Mouse (Mus musculus) erythroblast, adult 5-6 weeks (primary cell): Measurements from ENCODE around the gene Ptpdc1. TPM values are rescaled to one million over a fixed set of nuclear protein-coding genes. Genes with fewer than 3 reads are reported as not detected.

ENCODE experiments used
- ATAC-seq: replicated peaks from 2 replicates; pipeline ENCODE4 v1.8.0; 2016; ENCODE audit warnings: moderate number of reproducible peaks, mild to moderate bottlenecking, moderate TSS enrichment, inconsistent platforms; ENCODE audit not compliant: poor library complexity, low FRiP score, severe bottlenecking
- total RNA-seq, 2 experiments: library from RNA; stranded (forward) in 1 of 2; stranded (reverse) in 1 of 2; fragments of 150-400 nt in 1 of 2; fragments of 200-764, 138-1000 nt in 1 of 2; gene quantifications; 2 replicates each; pipeline versions ENCODE4 v1.2.3 to v1.2.4; 2015 to 2017; ENCODE audit warnings: low replicate concordance in 2 of 2

Gene Ptpdc1
- total RNA-seq (2015; ENCODE audit: low replicate concordance) (1.0 TPM in 1 of 2 replicates, not detected in the other), total RNA-seq (2017; ENCODE audit: low replicate concordance) (0.43 and 0.56 TPM in 2 replicates)

GRCm38 (mm10) chr13:48625433-48626184 lies at the start of gene Ptpdc1:
TSS of gene Ptpdc1 (minus strand) at chr13:48625664.
- peak; percentile 100 for ATAC-seq

GRCm38 (mm10) chr13:48674609-48675008 lies 49.1 kb upstream of the Ptpdc1 start:
- no peak for ATAC-seq

GRCm38 (mm10) chr13:48672312-48672840 lies 46.9 kb upstream of the Ptpdc1 start:
- no peak for ATAC-seq

GRCm38 (mm10) chr13:48668976-48669534 lies 43.6 kb upstream of the Ptpdc1 start:
- no peak for ATAC-seq

- no peak for ATAC-seq
These were observed 42.9 kb upstream of the Ptpdc1 start for GRCm38 (mm10) chr13:48668091-48668975.

GRCm38 (mm10) chr13:48667461-48667860 lies 42.0 kb upstream of the Ptpdc1 start:
- no peak for ATAC-seq

GRCm38 (mm10) chr13:48665656-48666597 lies 40.5 kb upstream of the Ptpdc1 start:
- ATAC-seq, result no peak

- ATAC-seq, result no peak
These were observed 39.6 kb upstream of the Ptpdc1 start for GRCm38 (mm10) chr13:48664916-48665655.

GRCm38 (mm10) chr13:48663988-48664339 lies 38.5 kb upstream of the Ptpdc1 start:
- no peak for ATAC-seq

- no peak for ATAC-seq
These were observed 37.9 kb upstream of the Ptpdc1 start for GRCm38 (mm10) chr13:48663211-48663987.

- ATAC-seq, result no peak
These were observed 37.1 kb upstream of the Ptpdc1 start, which contains the start of gene Barx1 for GRCm38 (mm10) chr13:48662431-48663143. TSS of gene Barx1 (plus strand) at chr13:48662998.

GRCm38 (mm10) chr13:48661561-48661960 lies 36.1 kb upstream of the Ptpdc1 start:
- ATAC-seq, result no peak

GRCm38 (mm10) chr13:48660741-48661140 lies 35.3 kb upstream of the Ptpdc1 start:
- ATAC-seq, result no peak

GRCm38 (mm10) chr13:48660221-48660734 lies 34.8 kb upstream of the Ptpdc1 start:
- ATAC-seq, result no peak

- ATAC-seq, result no peak
These were observed 34.1 kb upstream of the Ptpdc1 start for GRCm38 (mm10) chr13:48659254-48660220.
